Mouse (Mus musculus) midbrain, postnatal 0 days (tissue): ENCODE data around the gene Spice1. TPM values are rescaled to one million over a fixed set of nuclear protein-coding genes. Genes with fewer than 3 reads are reported as not detected.
A peak's percentile ranks its signal among the peaks of the same experiment; 100 is the strongest.

Experiments used
- ATAC-seq: fragments of 200-750 bp; cut with Nextera tagmentation; 2 replicates; pipeline ENCODE4 v1.8.0; 2017; ENCODE audit warnings: moderate number of reproducible peaks, mild to moderate bottlenecking, moderate TSS enrichment, moderate library complexity; ENCODE audit not compliant: low FRiP score
- DNase-seq: peaks from one replicate; pipeline ENCODE4 v3.0.0-alpha.2; 2015; ENCODE audit warnings: low spot score
- H3K27ac ChIP-seq: fragments of 300-500 bp; sonication (generic); 2 replicates; pipeline ENCODE4 v1.5.1; 2014; ENCODE audit warnings: low read depth, mild to moderate bottlenecking, low read length, mixed read lengths
- H3K27me3 ChIP-seq: fragments of 300-500 bp; sonication (generic); 2 replicates; pipeline ENCODE4 v1.6.1; 2014; ENCODE audit warnings: low read length, control low read depth, mixed read lengths; ENCODE audit not compliant: insufficient read depth
- H3K36me3 ChIP-seq: fragments of 300-500 bp; sonication (generic); 2 replicates; pipeline ENCODE4 v1.6.1; 2014; ENCODE audit warnings: low read length, control low read depth, mixed read lengths; ENCODE audit not compliant: insufficient read depth
- H3K4me1 ChIP-seq: fragments of 300-500 bp; sonication (generic); 2 replicates; pipeline ENCODE4 v1.6.1; 2014; ENCODE audit warnings: mild to moderate bottlenecking, control low read depth, antibody characterized with exemption, low read length, mixed read lengths; ENCODE audit not compliant: insufficient read depth
- H3K4me2 ChIP-seq: fragments of 300-500 bp; sonication (generic); 2 replicates; pipeline ENCODE4 v1.6.1; 2014; ENCODE audit warnings: low read depth, mild to moderate bottlenecking, low read length, mixed read lengths; ENCODE audit not compliant: poor library complexity, severe bottlenecking
- H3K4me3 ChIP-seq: fragments of 300-500 bp; sonication (generic); 2 replicates; pipeline ENCODE4 v1.5.1; 2014; ENCODE audit warnings: low read depth, mild to moderate bottlenecking, low read length, moderate library complexity
- H3K9ac ChIP-seq: fragments of 300-500 bp; sonication (generic); replicated peaks from 2 replicates; pipeline ENCODE4 v1.6.1; 2014; ENCODE audit warnings: mild to moderate bottlenecking, low read length, moderate library complexity, mixed read lengths; ENCODE audit not compliant: poor library complexity, severe bottlenecking
- H3K9me3 ChIP-seq: fragments of 300-500 bp; sonication (generic); 2 replicates; pipeline ENCODE4 v1.6.1; 2016; ENCODE audit warnings: low read length, control low read depth
- CTCF ChIP-seq: IDR thresholded peaks from 2 replicates; pipeline ENCODE4 v1.5.1; 2016; ENCODE audit warnings: antibody characterized with exemption, mild to moderate bottlenecking
- WGBS: fragments of 180-500 bp; shearing (Covaris S2); extraction: QIAGEN DNeasy Blood & Tissue Kit; methylation state at CpG from one replicate; pipeline ENCODE4 v1.1.7; 2014; 5-methylcytosine and 5-hydroxymethylcytosine counted together
- polyA plus RNA-seq: library from polyadenylated mRNA; unstranded; fragments of >200 nt; fragmentation: Nextera tagmentation; extraction: Ambion mirVana; gene quantifications from 2 replicates; pipeline ENCODE4 v1.2.1, GENCODE M21; 2015
- total RNA-seq: library from RNA; depleted of rRNA; stranded (reverse); fragments of >200 nt; gene quantifications from 2 replicates; pipeline ENCODE4 v1.2.3, GENCODE M21; 2014

Gene Spice1
- total and polyA plus RNA-seq, 2 experiments from 2014 or later, result 10.9 to 14.0 TPM

GRCm38 (mm10) chr16:44383549-44383948 lies 36.6 kb downstream of the Spice1 start:
- DNase-seq, result peak; percentile 46
- Histone ChIP-seq H3K4me1 (no peaks in the 10 kb centered on the region), H3K27me3 (no peaks in the 10 kb centered on the region), H3K36me3 (no peaks in the 10 kb centered on the region), H3K9ac (no peak overlapping the region), H3K9me3 (no peaks in the 10 kb centered on the region), H3K4me2 (no peak overlapping the region), H3K27ac (no peak overlapping the region), H3K4me3 (no peak overlapping the region)
- no peak for TF ChIP-seq CTCF
- ATAC-seq, result no peak
- WGBS, result 17% methylated on average over 2 of the region's 2 CpGs

- no peaks in the 10 kb centered on the region for H3K9me3 ChIP-seq
- no peaks in the 10 kb centered on the region for H3K27me3 ChIP-seq
- H3K9ac ChIP-seq, result no peak overlapping the region
- no peak overlapping the region for H3K4me2 ChIP-seq
- no peaks in the 10 kb centered on the region for H3K36me3 ChIP-seq
- no peak for ATAC-seq
- DNase-seq, result no peak
- H3K4me1 ChIP-seq, result no peaks in the 10 kb centered on the region
- H3K27ac ChIP-seq, result no peak overlapping the region
- TF ChIP-seq CTCF, result no peak
- H3K4me3 ChIP-seq, result no peak overlapping the region
- WGBS, result 88% methylated on average over 1 of the region's 1 CpGs
Measured at GRCm38 (mm10) chr16:44384251-44384650, 37.3 kb downstream of the Spice1 start.

GRCm38 (mm10) chr16:44391877-44392548 lies 45.1 kb downstream of the Spice1 start:
- Histone ChIP-seq H3K27me3 (no peaks in the 10 kb centered on the region), H3K9ac (no peak overlapping the region), H3K9me3 (no peaks in the 10 kb centered on the region), H3K4me2 (no peak overlapping the region), H3K27ac (no peak overlapping the region), H3K36me3 (no peaks in the 10 kb centered on the region), H3K4me1 (peaks cover 5% of the 10 kb centered on the region; the same call in 1 of the 2 replicates), H3K4me3 (no peak overlapping the region)
- WGBS, result 36% methylated on average over 9 of the region's 9 CpGs
- peak; percentile 76 for DNase-seq
- ATAC-seq, result no peak; the same call in 1 of the 2 replicates
- TF ChIP-seq CTCF, result peak; percentile 79

GRCm38 (mm10) chr16:44394577-44395243 lies 47.8 kb downstream of the Spice1 start, which contains the start of gene Cfap44:
Cfap44 (plus strand) TSS chr16:44394796.
- Histone ChIP-seq H3K27ac (peak within 1 kb of the TSS; percentile 57), H3K27me3 (no peaks in the 10 kb centered on the region), H3K4me2 (peak within 1 kb of the TSS; percentile 57), H3K4me3 (peak within 1 kb of the TSS; percentile 44), H3K4me1 (peaks cover 5% of the 10 kb centered on the region; the same call in 1 of the 2 replicates), H3K36me3 (no peaks in the 10 kb centered on the region), H3K9ac (peak within 1 kb of the TSS; percentile 47), H3K9me3 (no peaks in the 10 kb centered on the region)
- TF ChIP-seq CTCF, result peak; percentile 50
- under 1% methylated on average over 17 of the region's 17 CpGs for WGBS
- DNase-seq (peak; percentile 96), ATAC-seq (peak; percentile 88)

- DNase-seq (no peak), ATAC-seq (no peak)
- H3K9ac ChIP-seq, result no peak overlapping the region
- no peaks in the 10 kb centered on the region for H3K9me3 ChIP-seq
- H3K4me1 ChIP-seq, result no peaks in the 10 kb centered on the region
- H3K27me3 ChIP-seq, result no peaks in the 10 kb centered on the region
- H3K36me3 ChIP-seq, result no peaks in the 10 kb centered on the region
- TF ChIP-seq CTCF, result no peak
- no peak overlapping the region for H3K27ac ChIP-seq
- no peak overlapping the region for H3K4me2 ChIP-seq
- 94% methylated on average over 5 of the region's 5 CpGs for WGBS
- H3K4me3 ChIP-seq, result no peak overlapping the region
Measured at GRCm38 (mm10) chr16:44404933-44405332, 58.0 kb downstream of the Spice1 start.

GRCm38 (mm10) chr16:44407211-44407610 lies 60.3 kb downstream of the Spice1 start:
- Histone ChIP-seq H3K4me1 (no peaks in the 10 kb centered on the region), H3K4me2 (no peak overlapping the region), H3K27me3 (no peaks in the 10 kb centered on the region), H3K4me3 (no peak overlapping the region), H3K9me3 (no peaks in the 10 kb centered on the region), H3K36me3 (no peaks in the 10 kb centered on the region), H3K27ac (no peak overlapping the region), H3K9ac (no peak overlapping the region)
- DNase-seq (no peak), ATAC-seq (no peak)
- WGBS, result 93% methylated on average over 5 of the region's 5 CpGs
- TF ChIP-seq CTCF, result no peak
